Mouse (Mus musculus): ENCODE data around the gene Cdkn1c. TPM values are rescaled to one million over a fixed set of nuclear protein-coding genes. Genes with fewer than 3 reads are reported as not detected.

Cdkn1c gene
- polyA plus RNA-seq, 1 experiment from 2014 or later = 1,694 TPM

DNA sequence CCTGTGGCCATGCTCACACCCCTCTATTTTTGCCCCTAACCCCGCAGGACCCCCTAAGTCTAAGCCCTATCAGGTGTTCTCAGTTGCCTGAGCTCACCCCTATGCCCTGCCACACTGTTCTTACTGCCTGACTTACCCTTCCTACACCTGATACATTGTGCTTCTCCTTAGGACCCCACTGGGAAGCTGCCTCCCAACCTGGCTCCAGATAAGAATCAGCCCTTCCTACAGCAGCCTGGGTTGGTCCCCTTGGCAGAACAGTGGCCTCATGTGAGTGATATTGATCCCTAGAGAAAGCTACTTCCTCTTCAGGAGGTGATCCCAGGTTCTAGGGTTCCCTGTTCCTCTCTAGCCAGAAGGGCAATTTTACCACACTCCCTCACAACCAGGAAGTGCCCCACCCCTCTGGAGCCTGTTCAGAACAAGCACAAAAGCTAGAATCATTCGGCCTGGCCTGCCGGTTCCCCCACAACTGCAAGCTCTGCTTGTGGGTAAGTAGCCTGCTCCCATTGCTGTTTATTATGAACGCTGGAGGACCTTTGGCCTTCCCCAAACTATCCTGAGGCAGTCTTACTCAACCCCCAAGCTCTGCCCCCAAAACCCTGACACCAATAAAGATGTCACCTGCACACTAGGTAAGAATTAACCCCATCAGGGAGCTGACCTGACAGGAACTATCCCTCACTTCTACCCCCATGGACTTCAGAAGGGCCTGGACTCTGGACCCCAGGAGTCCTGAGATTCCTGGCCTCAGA, 12.7 kb upstream of the Cdkn1c start, which contains the start of gene Slc22a18:
TSS of gene Slc22a18 (plus strand) at position 390 of the 755 bp plus-strand sequence.
- peak within 1 kb of the TSS; percentile 11; the same call in 1 of the 2 replicates for H3K4me3 ChIP-seq (replicated peaks)
- peak within 1 kb of the TSS; percentile 27 for H3K4me2 ChIP-seq (replicated peaks)
- H3K27me3 ChIP-seq = no peaks in the 10 kb centered on the region
- no peak within 1 kb of the TSS for H3K9ac ChIP-seq
- peaks cover 2% of the 10 kb centered on the region; the same call in 1 of the 2 replicates for H3K4me1 ChIP-seq
- H3K27ac ChIP-seq (replicated peaks) = no peak within 1 kb of the TSS
- WGBS = 34% methylated on average over 4 of the region's 4 CpGs
- ATAC-seq (ENCODE audit: insufficient number of reproducible peaks, low FRiP score, low TSS enrichment, low read depth) = no peak
- H3K36me3 ChIP-seq = no peaks in the 10 kb centered on the region
- no peaks in the 10 kb centered on the region for H3K9me3 ChIP-seq (replicated peaks)

DNA sequence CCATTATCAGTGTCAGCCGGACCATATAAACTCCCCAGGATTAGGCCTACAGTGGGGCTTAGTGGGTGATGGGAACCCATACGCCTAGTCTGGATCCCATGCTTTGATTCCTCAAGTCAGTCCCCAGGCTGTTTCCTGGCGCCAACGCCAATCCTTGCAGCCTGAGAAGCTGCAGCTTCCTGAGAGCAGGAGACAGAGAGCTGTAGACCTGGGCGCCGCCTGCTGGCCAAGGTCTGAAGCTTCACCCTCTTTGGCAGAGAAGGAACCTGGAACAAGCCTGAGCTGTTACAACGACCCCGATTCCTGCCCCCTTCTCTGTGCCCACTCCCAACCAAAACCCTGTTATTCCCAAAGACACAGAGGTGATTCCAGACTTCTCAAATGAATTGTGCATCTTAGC, 9.1 kb upstream of the Cdkn1c start:
- Histone ChIP-seq H3K36me3 (no peaks in the 10 kb centered on the region), H3K27me3 (no peaks in the 10 kb centered on the region), H3K4me3 (replicated peaks) (no peak overlapping the region), H3K9me3 (replicated peaks) (no peaks in the 10 kb centered on the region), H3K4me2 (replicated peaks) (no peak overlapping the region), H3K4me1 (peaks cover 22% of the 10 kb centered on the region), H3K9ac (no peak overlapping the region), H3K27ac (replicated peaks) (no peak overlapping the region)
- no peak for ATAC-seq (ENCODE audit: insufficient number of reproducible peaks, low FRiP score, low TSS enrichment, low read depth)
- 15% methylated on average over 8 of the region's 8 CpGs for WGBS

DNA sequence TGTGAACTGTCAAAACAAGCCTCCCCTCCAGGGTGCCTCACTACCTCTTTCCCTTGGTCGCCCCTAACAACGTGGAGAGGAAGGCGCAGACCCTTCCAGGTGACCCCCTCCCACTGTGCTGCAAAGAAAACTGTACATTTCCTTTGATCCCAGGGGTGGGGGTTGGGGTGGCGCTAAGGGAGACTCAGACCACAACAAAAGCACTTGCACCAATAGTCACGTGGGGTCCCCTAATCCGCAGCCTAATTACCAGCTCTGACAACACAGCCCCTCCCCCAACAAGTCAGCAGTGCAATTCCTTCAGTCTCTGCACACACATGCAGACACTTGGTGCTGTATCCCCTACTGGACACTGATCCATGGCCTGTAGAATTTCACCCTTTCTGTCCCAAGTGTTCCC, 6.9 kb upstream of the Cdkn1c start:
- ATAC-seq (ENCODE audit: insufficient number of reproducible peaks, low FRiP score, low TSS enrichment, low read depth) = no peak
- no peak overlapping the region for H3K4me2 ChIP-seq (replicated peaks)
- no peaks in the 10 kb centered on the region for H3K9me3 ChIP-seq (replicated peaks)
- no peak overlapping the region for H3K27ac ChIP-seq (replicated peaks)
- no peaks in the 10 kb centered on the region for H3K27me3 ChIP-seq
- peaks cover 42% of the 10 kb centered on the region for H3K4me1 ChIP-seq
- H3K9ac ChIP-seq = no peak overlapping the region
- H3K4me3 ChIP-seq (replicated peaks) = no peak overlapping the region
- no peaks in the 10 kb centered on the region for H3K36me3 ChIP-seq
- WGBS = 13% methylated on average over 6 of the region's 6 CpGs

DNA sequence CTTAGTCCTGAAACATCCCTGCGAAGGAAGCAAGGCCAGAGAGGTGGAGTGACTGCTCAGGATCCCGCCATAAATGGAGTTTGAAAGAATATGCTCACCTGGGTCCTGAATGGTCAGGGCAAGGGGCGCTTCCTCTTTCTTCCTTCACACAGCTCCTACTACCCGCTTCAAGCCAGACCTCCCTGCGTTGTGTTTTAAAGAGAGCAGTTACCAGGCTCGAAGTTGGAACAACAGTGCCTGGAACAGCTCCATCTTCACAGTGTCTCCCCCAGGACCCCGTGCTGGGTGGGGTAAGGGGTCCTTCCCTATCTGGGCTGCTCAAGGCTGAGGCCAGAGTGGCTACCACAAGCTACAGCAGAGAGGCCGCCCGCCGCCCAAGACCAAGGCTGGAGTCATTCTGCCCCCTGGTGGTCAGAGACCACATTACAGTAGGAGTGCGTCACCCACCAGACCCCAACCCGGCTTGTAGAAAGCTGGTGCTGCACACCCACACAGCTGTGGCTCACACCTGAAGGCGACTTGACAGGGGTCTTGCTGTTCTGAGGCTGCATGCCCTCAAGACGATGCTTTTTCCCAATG, 5.3 kb upstream of the Cdkn1c start:
- Histone ChIP-seq H3K36me3 (no peaks in the 10 kb centered on the region), H3K9me3 (replicated peaks) (no peaks in the 10 kb centered on the region; the same call in 1 of the 2 replicates), H3K4me2 (replicated peaks) (peak overlapping the region; percentile 2; the same call in 1 of the 2 replicates), H3K27me3 (no peaks in the 10 kb centered on the region), H3K9ac (no peak overlapping the region), H3K4me3 (replicated peaks) (no peak overlapping the region), H3K4me1 (peaks cover 53% of the 10 kb centered on the region), H3K27ac (replicated peaks) (peak overlapping the region; percentile 85)
- WGBS = 35% methylated on average over 14 of the region's 14 CpGs
- ATAC-seq (ENCODE audit: insufficient number of reproducible peaks, low FRiP score, low TSS enrichment, low read depth) = 0 out of 2 replicates have a peak, but pooled peaks have one; percentile 9

DNA sequence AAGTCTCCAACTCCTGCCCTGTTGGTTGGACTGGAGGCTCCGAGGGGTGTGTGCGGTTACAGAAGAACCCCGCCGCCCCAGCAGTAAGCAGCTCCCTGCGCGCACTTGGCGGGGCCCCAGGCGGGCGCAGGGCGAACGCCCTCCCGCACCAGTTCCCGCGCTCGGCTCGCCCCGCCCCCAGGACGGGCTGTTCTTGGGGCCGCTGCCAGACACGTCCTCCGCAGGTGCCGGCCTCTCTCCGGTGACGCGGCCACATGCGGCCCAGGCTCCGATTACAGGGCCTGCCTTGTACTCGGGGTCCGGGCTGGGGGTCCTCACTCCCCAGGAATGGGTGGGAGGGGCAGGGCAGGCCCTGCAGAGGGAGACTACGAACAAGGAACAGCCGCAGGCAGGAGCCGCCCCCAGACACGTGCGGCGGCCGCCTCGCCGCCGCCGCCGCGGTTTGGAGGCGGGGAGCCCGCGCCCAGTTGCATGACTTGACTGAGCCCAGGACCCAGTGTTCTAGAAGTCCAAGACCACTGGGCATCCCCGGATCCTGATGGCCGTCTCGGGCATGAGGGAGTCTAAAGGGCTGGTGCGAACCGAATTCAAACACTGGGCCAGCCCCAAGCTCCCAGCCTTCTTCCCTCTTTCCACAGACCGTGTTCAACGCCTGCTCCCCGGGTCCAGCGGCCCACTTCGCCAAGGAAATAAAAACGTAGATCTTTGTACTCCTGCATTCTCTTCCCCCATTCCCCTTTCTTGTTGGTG, 4.1 kb upstream of the Cdkn1c start:
- H3K4me3 ChIP-seq (replicated peaks) = peak overlapping the region; percentile 33
- H3K9me3 ChIP-seq (replicated peaks) = peaks cover 9% of the 10 kb centered on the region
- H3K9ac ChIP-seq = 0 out of 2 replicates have a peak overlapping the region, but pooled peaks have one; percentile 9
- peak overlapping the region; percentile 54 for H3K4me2 ChIP-seq (replicated peaks)
- H3K27me3 ChIP-seq = no peaks in the 10 kb centered on the region
- peak; percentile 47 for ATAC-seq (ENCODE audit: insufficient number of reproducible peaks, low FRiP score, low TSS enrichment, low read depth)
- H3K4me1 ChIP-seq = peaks cover 53% of the 10 kb centered on the region
- H3K36me3 ChIP-seq = no peaks in the 10 kb centered on the region
- WGBS = 22% methylated on average over 56 of the region's 56 CpGs
- H3K27ac ChIP-seq (replicated peaks) = peak overlapping the region; percentile 85

DNA sequence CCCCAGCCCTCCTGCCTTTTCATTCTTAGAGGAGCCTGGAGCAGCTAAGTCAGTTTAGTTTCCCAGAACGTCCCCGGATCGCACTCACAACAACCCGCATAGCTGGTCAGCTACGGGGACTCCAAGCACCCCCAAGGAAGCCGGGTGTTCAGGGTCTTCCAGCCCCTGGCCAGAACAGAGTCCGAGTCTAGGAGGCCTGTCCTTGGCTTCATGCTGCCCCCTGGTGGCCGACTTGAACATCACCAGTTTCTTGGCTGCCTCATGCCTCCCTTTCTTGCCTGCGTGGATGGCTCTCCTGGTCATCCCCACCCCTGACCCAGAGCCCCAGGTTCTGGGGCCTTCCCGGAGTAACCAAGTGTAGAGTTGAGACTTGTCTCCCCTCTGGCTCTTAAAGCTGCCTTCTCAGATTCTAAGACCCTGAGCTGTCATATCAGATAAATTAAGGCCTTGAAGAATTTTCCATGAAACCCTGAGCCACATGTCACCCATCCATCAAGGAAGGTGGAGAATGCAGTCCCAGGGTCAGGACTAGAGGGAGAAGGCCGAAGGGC, 3.1 kb upstream of the Cdkn1c start:
- no peak for ATAC-seq (ENCODE audit: insufficient number of reproducible peaks, low FRiP score, low TSS enrichment, low read depth)
- H3K9me3 ChIP-seq (replicated peaks) = peaks cover 20% of the 10 kb centered on the region
- 37% methylated on average over 11 of the region's 11 CpGs for WGBS
- H3K9ac ChIP-seq = no peak overlapping the region
- H3K4me1 ChIP-seq = peaks cover 51% of the 10 kb centered on the region
- H3K4me3 ChIP-seq (replicated peaks) = no peak overlapping the region
- no peaks in the 10 kb centered on the region for H3K36me3 ChIP-seq
- 0 out of 2 replicates have a peak overlapping the region, but pooled peaks have one; percentile 15 for H3K4me2 ChIP-seq (replicated peaks)
- H3K27me3 ChIP-seq = no peaks in the 10 kb centered on the region
- H3K27ac ChIP-seq (replicated peaks) = peak overlapping the region; percentile 85

DNA sequence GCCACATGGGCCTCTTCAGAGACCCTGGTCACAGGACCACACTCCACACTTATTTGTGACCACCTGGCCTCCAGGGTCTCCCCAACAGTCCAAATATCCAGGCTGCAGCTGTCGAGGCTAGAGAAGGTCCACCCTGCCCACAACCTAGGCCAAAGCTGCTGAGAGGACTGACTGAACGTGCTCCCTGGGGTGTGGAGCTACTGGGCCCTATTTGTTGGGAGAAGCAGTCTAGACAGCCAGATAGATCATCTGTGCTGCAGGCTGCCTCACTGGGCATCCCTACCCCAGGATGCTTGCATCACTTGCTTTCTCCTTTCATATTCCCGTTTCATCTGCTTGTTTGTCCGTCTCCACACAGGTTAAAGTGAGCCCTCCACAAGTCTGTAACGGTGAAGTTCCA, 1.7 kb upstream of the Cdkn1c start:
- no peak overlapping the region for H3K4me2 ChIP-seq (replicated peaks)
- H3K9ac ChIP-seq = no peak overlapping the region
- peaks cover 20% of the 10 kb centered on the region for H3K9me3 ChIP-seq (replicated peaks)
- no peaks in the 10 kb centered on the region for H3K36me3 ChIP-seq
- H3K27me3 ChIP-seq = no peaks in the 10 kb centered on the region
- no peak for ATAC-seq (ENCODE audit: insufficient number of reproducible peaks, low FRiP score, low TSS enrichment, low read depth)
- no peak overlapping the region for H3K27ac ChIP-seq (replicated peaks)
- H3K4me3 ChIP-seq (replicated peaks) = no peak overlapping the region
- peaks cover 46% of the 10 kb centered on the region for H3K4me1 ChIP-seq
- 67% methylated on average over 5 of the region's 5 CpGs for WGBS

DNA sequence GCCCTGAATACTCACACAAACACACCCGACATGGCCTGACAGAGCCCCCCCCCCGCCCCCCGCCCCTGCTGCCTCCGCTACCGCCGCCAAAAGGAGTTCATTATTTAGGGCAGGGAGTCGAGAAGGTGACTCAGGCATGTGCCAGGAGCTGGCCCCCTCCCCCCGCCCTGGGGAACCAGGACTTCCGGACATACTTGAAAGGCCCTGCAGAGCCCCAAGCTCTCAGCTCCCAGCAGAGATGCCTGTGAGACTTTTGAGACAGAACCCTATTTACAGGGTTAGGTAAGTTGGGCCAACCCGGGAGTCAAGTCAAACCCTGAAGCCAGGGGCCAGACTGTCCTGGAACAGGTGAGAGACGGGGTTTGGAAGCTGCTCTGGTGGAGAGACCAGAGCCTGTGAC, 1.1 kb upstream of the Cdkn1c start:
- Histone ChIP-seq H3K4me2 (replicated peaks) (peak overlapping the region; percentile 51), H3K4me3 (replicated peaks) (no peak overlapping the region), H3K9ac (no peak overlapping the region), H3K9me3 (replicated peaks) (peaks cover 20% of the 10 kb centered on the region), H3K4me1 (peaks cover 45% of the 10 kb centered on the region), H3K27ac (replicated peaks) (no peak overlapping the region; the same call in 1 of the 2 replicates), H3K36me3 (no peaks in the 10 kb centered on the region), H3K27me3 (no peaks in the 10 kb centered on the region)
- ATAC-seq (ENCODE audit: insufficient number of reproducible peaks, low FRiP score, low TSS enrichment, low read depth) = no peak
- 42% methylated on average over 11 of the region's 11 CpGs for WGBS

DNA sequence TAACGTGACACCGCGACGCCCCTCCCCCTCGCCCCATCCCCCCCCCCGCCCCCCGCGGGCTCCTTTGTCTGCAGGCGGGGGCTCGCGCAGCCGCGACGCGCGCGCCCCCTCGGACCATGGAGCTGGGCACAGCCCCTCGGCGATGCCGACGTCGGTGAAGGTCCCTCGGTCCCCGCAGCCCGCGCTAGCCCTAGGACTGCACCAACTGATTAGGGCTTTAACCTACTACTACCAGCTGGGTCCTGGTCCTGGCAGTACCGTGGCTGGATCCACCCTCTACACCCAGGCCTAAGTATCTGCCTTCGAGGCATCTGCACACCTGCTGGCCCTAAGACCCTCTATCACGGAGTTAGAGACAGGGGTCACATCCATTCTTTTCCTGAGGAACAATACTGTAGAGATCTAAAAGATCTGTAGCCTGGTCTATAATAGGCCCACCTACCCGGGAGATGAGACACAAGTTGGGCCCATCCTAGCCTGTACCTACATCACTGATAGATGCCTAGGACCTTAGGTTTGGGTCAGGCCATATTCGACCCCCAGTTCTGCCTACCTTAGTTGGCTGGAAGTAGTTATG, 532 bp upstream of the Cdkn1c start:
- no peak; the same call in 1 of the 2 replicates for ATAC-seq (ENCODE audit: insufficient number of reproducible peaks, low FRiP score, low TSS enrichment, low read depth)
- Histone ChIP-seq H3K27ac (replicated peaks) (peak overlapping the region; percentile 72), H3K4me2 (replicated peaks) (peak overlapping the region; percentile 51), H3K4me3 (replicated peaks) (peak overlapping the region; percentile 31), H3K4me1 (peaks cover 45% of the 10 kb centered on the region), H3K9ac (no peak overlapping the region), H3K36me3 (no peaks in the 10 kb centered on the region), H3K9me3 (replicated peaks) (peaks cover 20% of the 10 kb centered on the region), H3K27me3 (no peaks in the 10 kb centered on the region)
- 32% methylated on average over 28 of the region's 32 CpGs for WGBS

DNA sequence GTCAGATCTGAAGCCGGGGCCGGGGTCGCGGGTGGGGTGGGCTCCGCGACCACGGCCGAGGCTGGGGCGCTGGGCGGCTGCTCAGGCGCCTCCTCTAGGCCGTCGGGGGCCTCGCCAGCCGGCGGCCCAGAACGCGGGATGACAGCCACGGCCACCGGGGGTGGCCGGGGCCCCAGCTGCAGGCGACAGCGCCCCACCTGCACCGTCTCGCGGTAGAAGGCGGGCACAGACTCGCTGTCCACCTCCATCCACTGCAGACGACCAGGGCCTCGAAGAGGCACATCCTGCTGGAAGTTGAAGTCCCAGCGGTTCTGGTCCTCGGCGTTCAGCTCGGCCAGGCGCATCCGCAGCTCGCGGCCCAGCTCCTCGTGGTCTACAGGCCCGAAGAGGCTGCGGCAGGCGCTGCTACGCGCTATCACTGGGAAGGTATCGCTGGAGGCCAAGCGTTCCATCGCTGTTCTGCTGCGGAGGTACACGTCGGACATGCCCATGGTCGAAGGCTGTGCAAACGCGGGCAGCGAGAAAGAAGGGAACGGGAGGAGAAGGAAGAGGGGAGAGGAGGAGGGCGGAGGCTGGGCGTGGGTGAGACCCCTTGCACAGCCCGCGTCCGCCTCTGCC, 524 bp downstream of the Cdkn1c start:
- no peak for ATAC-seq (ENCODE audit: insufficient number of reproducible peaks, low FRiP score, low TSS enrichment, low read depth)
- peaks cover 35% of the 10 kb centered on the region for H3K4me1 ChIP-seq
- H3K27ac ChIP-seq (replicated peaks) = peak overlapping the region; percentile 81
- peak overlapping the region; percentile 51 for H3K4me2 ChIP-seq (replicated peaks)
- H3K9me3 ChIP-seq (replicated peaks) = peaks cover 20% of the 10 kb centered on the region
- peak overlapping the region; percentile 55 for H3K4me3 ChIP-seq (replicated peaks)
- H3K9ac ChIP-seq = peak overlapping the region; percentile 50
- H3K27me3 ChIP-seq = no peaks in the 10 kb centered on the region
- WGBS = 39% methylated on average over 60 of the region's 60 CpGs
- no peaks in the 10 kb centered on the region for H3K36me3 ChIP-seq
